Mouse (Mus musculus) bone marrow macrophage, adult 2 months (primary cell): ENCODE data around the gene Gpr139.

Experiments
- CTCF ChIP-seq: IDR thresholded peaks from 2 replicates; pipeline ENCODE4 v1.5.1; 2012; ENCODE audit warnings: low read depth, mild to moderate bottlenecking, low read length, moderate library complexity
- POLR2A ChIP-seq: IDR thresholded peaks from 2 replicates; pipeline ENCODE4 v1.6.1; 2012; ENCODE audit warnings: mild to moderate bottlenecking, low read depth, low read length, borderline replicate concordance

- TF ChIP-seq CTCF: no peak
- TF ChIP-seq POLR2A: no peak
Observed at GRCm38 (mm10) chr7:119181053-119181452, 3.4 kb downstream of the Gpr139 start.
